Mouse (Mus musculus): ENCODE data around the gene Pef1. TPM values are rescaled to one million over a fixed set of nuclear protein-coding genes. Genes with fewer than 3 reads are reported as not detected.

Gene Pef1
- total RNA-seq, 1 experiment from 2014 or later = 15.4 TPM

DNA sequence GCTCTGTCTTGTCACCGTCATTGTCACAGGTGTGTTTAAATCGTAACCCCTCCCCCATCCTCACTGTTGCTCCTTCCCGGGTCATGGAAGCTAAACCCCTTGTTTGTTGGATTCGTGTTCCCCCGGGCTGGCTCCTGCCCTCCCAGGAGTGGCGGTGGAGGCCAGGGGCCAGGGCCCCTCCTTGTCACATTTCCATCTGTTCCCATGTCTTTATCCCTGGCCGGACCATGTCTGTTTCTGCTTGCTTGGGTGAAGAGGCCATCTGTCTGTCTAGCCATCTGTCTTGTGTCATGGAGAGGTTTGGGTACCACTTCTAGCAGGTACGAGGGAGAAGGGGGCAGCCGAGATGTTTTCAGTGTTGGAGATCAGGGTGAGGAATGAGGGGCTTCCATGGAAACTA is 20.1 kb upstream of the Pef1 start:
- no peak for ATAC-seq (replicated peaks in 1 of 2; ENCODE audit: insufficient read depth in 1 of 2, low FRiP score in 2 of 2, low TSS enrichment in 1 of 2, low read depth in 1 of 2, poor library complexity in 2 of 2, severe bottlenecking in 2 of 2)

DNA sequence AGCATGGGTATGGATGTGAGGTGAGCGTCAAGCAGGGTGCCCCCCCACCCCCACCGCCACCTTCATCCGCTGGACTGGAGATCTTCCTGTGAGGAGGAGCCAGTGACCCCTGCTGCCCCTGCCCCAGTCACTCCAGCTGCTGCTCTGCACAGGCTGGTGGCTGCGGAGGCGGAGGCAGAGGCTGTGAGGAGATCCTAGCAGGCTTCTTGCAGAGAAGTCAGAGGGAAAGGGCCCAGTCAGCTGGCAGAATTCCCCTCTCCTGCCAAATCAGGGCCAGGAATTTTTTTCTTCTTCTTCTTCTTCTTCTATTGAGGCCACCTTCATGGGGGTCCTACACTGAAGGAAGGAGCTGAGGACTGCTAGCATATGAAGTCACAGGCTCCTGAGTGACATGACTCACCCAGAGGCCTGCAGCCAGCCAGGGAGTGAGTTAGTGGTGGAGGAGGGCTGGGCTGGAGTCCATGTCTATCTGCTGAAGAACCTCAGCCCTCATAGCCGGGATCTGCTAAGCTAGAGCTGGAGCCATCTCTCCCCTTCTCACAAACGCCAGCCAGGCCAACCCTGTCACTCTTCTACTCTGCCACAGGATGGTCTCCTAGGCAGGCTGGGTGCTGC is 17.9 kb upstream of the Pef1 start:
- no peak for ATAC-seq (replicated peaks in 1 of 2; ENCODE audit: insufficient read depth in 1 of 2, low FRiP score in 2 of 2, low TSS enrichment in 1 of 2, low read depth in 1 of 2, poor library complexity in 2 of 2, severe bottlenecking in 2 of 2)

DNA sequence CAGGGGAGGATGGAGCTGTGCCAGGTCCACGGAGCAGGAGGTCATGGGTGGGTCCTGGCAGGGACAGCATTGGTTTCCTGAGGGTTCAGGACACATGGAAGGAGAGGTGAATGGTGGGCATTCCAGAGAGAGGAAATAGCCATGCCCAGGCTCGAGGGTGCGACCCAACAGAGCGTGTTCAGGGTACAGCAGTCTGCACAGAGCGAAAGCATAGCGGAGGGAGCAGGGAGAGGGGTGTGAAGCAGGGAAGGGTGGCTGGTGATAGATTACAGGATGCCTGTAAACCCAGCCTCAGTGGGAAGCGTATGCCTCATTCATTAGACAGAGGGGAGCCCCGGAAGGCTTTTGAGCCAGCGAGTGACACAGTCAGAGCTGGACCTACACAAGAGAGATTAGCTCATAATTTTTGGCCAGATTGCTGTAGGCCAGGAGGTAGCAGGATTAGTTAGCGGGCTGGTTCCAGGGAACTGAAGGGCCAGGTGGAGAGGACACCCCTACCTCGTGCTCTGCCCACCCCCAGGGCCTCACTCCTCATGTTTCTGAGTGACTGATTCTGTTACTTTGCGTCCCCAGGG is 17.0 kb upstream of the Pef1 start:
- no peak for ATAC-seq (replicated peaks in 1 of 2; ENCODE audit: insufficient read depth in 1 of 2, low FRiP score in 2 of 2, low TSS enrichment in 1 of 2, low read depth in 1 of 2, poor library complexity in 2 of 2, severe bottlenecking in 2 of 2)

DNA sequence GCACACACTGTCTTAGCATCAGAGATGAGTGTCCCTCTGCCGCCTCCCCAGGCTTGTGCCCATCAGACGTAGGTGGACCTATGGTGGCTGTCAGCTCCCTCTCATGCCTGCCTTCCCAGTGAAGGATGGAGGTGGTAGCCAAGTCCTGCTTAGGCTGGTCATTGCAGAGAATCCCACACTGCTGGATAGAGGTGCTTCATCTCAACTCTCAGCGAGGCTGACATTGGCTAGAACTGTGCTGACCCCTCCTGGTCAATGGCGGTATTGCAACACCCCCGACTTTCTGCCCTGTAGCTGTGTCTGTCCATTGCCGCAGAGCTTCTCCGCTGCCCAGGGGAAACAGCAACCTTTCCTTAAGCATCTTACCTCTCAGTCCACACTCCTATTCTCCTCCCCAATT is 15.1 kb upstream of the Pef1 start:
- peak; percentile 74 to 83 for ATAC-seq (replicated peaks in 1 of 2; ENCODE audit: insufficient read depth in 1 of 2, low FRiP score in 2 of 2, low TSS enrichment in 1 of 2, low read depth in 1 of 2, poor library complexity in 2 of 2, severe bottlenecking in 2 of 2)

DNA sequence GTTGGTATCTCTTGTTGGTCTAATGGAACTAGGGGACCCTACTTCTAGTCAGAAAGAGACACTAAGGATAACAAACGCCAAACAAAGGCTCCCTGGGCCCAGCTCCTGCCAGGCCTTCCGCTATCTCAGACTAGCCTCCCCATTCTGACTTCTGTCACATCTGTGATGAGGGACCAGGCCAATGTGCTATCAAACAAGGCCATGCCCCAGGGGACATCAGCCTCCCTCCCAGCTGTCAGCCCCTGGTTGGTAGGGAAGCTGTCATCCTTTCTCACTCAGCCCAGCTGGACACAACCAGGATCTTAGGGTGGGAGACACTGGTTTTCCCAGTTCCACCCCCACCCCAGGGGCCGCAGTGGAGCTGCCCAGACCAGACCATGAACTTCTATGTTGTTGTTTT is 7.2 kb upstream of the Pef1 start:
- ATAC-seq (replicated peaks in 1 of 2; ENCODE audit: insufficient read depth in 1 of 2, low FRiP score in 2 of 2, low TSS enrichment in 1 of 2, low read depth in 1 of 2, poor library complexity in 2 of 2, severe bottlenecking in 2 of 2) = no peak

DNA sequence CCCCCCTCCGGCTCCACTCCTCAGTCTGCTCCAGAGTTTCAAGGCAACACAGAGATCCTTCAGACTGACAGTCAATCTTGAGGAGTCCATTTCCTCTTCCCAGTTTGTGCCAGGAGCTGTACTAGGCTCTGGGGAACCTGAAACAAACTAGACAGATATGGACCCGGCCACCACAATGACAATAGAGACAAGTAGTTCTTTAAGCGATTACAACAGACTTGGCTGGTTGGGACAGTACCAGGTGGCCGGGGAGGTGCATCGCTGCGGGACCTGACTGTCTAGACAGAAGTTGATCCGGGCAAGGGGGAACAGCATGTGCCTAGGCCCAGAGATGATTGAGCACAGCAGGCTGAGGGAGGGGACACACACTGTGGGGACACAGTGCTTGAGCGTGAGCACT is 1.2 kb upstream of the Pef1 start:
- no peak for ATAC-seq (replicated peaks in 1 of 2; ENCODE audit: insufficient read depth in 1 of 2, low FRiP score in 2 of 2, low TSS enrichment in 1 of 2, low read depth in 1 of 2, poor library complexity in 2 of 2, severe bottlenecking in 2 of 2)

DNA sequence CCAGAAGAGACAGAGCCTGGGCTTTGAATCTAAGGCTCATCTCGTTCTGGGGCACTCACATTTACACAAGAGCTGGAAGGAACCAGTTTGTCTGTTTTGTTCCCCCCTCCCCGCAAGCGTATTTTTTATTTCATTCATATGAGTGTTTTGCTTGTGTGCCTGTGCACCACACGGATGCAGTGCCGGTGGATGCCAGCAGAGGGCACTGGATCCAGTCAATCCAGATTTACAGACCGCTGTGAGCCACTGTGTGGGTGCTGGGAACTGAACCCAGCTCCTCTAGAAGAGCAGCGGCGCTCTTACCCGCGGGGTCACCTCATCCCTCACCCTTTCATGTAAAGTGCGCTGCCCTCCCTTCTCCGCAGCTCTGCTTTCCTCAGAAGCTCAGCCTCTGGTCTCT is 1.3 kb downstream of the Pef1 start:
- ATAC-seq (replicated peaks in 1 of 2; ENCODE audit: insufficient read depth in 1 of 2, low FRiP score in 2 of 2, low TSS enrichment in 1 of 2, low read depth in 1 of 2, poor library complexity in 2 of 2, severe bottlenecking in 2 of 2) = no peak

DNA sequence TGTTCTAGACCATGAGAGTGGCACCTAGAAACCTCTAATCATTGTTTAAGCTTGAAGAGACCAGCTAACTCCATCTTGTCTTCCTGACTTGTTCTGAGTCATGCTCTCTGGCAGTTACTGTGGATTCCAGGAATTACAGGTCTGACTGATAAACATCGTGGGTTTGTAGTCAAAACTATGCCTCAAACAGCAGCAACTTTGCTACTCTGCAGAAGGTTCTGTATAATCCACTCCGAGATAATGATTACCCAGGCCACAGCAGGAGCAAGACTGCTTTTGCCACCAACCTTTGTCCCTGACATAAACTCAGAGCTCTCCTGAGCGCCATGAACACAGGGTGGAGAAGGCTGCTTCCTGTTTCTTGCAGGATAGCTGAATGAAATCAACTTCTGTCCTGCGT is 2.2 kb downstream of the Pef1 start:
- ATAC-seq (replicated peaks in 1 of 2; ENCODE audit: insufficient read depth in 1 of 2, low FRiP score in 2 of 2, low TSS enrichment in 1 of 2, low read depth in 1 of 2, poor library complexity in 2 of 2, severe bottlenecking in 2 of 2) = no peak

DNA sequence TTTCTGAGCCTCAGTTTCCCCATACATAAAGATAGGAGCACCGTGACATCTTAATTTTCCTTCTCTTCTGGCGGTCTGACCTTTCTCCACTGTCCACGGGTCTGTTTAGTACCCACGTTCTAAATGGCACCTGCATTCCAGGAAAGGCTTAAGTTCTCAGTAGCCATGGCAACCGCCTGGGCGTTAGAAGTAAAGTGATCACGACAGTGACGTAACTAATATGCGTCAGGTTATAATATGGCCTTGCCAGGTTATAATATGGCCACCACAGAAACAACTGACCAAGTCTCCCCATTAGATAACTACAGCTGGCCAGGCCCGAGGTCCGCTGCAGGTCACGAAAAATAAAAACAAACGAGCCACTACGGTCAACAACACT is 4.7 kb downstream of the Pef1 start:
- peak; percentile 59 to 67 for ATAC-seq (replicated peaks in 1 of 2; ENCODE audit: insufficient read depth in 1 of 2, low FRiP score in 2 of 2, low TSS enrichment in 1 of 2, low read depth in 1 of 2, poor library complexity in 2 of 2, severe bottlenecking in 2 of 2)

DNA sequence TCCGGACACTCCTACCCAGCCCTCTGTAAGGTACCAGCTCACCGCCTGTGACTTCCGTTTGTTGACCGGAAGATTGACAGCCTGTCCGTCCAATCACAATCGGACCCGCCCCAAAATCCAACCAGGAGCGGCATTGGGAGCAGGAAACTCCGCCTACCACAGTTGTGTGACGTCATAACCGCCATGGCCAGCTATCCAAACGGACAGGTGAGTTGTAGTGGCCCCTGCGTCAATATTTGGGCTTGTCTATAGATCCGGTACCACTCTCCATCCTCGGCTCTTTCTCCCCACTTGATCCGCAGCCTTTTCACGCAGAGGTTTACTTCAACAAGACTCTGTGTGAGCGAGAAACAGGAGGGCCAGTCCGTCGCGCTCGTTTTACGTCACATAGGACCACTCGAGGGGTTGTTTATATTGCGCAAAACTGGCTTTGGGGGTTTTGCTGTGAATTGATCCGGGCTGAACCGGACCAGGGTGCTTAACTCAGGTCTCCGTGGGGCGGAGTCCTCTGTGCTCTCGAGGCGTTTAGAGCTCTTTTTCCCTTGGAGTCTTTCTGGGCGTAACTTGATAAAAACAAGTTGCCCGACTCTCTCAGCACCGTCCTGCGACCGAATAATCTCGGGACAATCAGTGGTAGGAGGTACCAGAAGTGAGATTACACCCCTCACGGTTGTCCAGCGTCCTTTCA is 5.2 kb downstream of the Pef1 start:
- ATAC-seq (replicated peaks in 1 of 2; ENCODE audit: insufficient read depth in 1 of 2, low FRiP score in 2 of 2, low TSS enrichment in 1 of 2, low read depth in 1 of 2, poor library complexity in 2 of 2, severe bottlenecking in 2 of 2) = peak; percentile 93 to 95

DNA sequence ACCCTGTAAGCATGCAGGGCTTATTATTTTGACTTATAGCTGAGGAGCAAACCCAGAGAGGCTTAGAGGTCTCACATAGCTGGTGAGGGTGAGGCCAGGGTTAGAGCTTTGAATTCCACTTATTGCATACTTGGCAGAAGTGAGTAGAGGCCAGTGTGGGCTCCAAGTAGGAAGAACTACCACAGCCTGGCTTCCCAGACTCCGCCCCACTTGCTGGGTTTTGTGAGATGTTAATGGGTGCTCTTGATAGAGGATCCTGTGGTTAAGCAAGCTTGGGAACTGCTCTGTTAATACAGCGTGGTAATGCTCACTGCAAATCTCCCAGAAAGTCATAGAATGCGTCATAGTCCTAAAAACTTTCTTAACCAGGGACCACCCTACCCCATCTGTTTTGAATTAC is 6.6 kb downstream of the Pef1 start:
- ATAC-seq (replicated peaks in 1 of 2; ENCODE audit: insufficient read depth in 1 of 2, low FRiP score in 2 of 2, low TSS enrichment in 1 of 2, low read depth in 1 of 2, poor library complexity in 2 of 2, severe bottlenecking in 2 of 2) = no peak

DNA sequence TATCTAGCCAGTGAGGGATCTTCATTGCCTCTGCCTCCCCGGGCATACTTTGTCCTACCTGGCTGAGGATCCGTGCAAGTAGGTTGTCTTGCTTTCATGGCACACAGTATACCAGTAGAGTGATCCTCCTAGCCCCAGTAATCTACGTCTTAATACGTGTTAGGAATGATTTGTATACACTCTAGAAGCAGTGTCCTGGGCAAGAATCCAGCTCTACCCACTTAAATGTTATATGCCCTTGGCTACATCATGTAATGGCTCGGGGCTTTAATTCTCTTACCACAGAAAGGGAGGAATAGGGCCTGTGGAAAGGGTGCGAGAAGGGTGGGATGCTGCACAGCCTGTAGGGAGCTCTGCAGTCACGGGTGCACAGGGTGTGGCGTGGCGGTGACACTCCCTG is 7.3 kb downstream of the Pef1 start:
- no peak for ATAC-seq (replicated peaks in 1 of 2; ENCODE audit: insufficient read depth in 1 of 2, low FRiP score in 2 of 2, low TSS enrichment in 1 of 2, low read depth in 1 of 2, poor library complexity in 2 of 2, severe bottlenecking in 2 of 2)

DNA sequence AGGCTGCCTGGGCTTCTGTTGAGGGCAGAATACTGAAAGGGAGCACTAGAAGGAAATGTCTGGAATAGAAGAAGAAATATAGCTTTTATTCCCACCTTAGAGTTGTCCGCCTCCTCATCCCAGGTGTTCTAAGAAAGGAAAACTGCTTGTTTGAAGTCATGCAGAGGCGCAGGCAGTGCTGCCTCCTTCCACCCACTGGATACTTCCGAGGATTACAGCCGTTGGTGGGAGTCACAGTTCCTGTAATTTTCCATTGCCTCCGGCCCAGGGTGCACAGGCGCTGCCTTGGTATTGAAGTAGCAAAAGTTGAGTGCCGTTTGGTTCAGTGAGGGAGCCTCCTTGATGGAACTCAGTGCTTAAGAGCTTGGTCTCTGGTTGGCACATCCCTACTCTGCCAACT is 7.7 kb downstream of the Pef1 start:
- no peak for ATAC-seq (replicated peaks in 1 of 2; ENCODE audit: insufficient read depth in 1 of 2, low FRiP score in 2 of 2, low TSS enrichment in 1 of 2, low read depth in 1 of 2, poor library complexity in 2 of 2, severe bottlenecking in 2 of 2)

DNA sequence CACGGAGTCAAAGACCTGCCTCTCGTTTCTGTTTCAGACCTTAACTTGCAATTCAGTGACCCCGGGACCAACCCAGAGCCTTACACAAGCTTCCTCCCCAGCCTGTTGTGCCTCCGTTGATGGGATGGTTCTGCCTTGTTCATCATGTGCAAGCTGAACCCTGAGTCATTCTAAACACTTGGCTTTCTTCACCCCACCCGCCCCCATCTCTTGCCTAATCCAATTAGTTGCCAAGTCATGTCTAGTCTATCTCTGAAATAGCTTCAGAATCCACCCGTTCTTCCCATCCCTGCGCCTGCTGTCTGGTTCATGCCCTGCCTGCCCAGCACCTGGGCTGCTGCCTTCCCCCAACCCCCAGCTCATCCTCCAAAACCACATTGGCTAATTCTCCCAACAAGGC is 9.9 kb downstream of the Pef1 start:
- peak in 1 of 2 experiments; percentile 38; a peak in 1 of 4 replicates for ATAC-seq (replicated peaks in 1 of 2; ENCODE audit: insufficient read depth in 1 of 2, low FRiP score in 2 of 2, low TSS enrichment in 1 of 2, low read depth in 1 of 2, poor library complexity in 2 of 2, severe bottlenecking in 2 of 2)

DNA sequence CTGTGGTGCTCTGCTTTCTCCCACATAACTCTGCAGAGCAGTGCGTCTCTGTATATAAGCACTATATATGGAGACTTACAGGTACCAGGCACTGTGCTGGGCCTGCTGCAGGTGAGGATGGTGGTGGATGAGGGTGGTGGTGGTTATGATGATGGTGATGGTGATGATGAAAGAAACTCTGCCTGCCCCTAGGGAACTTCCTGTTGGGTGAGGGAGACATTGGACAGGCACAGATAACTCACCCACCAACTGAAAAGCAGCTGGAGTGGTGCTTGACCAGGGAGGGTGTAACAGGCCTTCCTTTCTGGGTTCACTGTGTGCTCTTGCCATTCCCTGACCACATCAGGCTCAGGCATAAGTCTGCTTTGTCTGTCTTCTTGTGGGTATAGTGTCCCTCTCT is 10.4 kb downstream of the Pef1 start:
- ATAC-seq (replicated peaks in 1 of 2; ENCODE audit: insufficient read depth in 1 of 2, low FRiP score in 2 of 2, low TSS enrichment in 1 of 2, low read depth in 1 of 2, poor library complexity in 2 of 2, severe bottlenecking in 2 of 2) = peak in 1 of 2 experiments; percentile 20; a peak in 1 of 4 replicates

DNA sequence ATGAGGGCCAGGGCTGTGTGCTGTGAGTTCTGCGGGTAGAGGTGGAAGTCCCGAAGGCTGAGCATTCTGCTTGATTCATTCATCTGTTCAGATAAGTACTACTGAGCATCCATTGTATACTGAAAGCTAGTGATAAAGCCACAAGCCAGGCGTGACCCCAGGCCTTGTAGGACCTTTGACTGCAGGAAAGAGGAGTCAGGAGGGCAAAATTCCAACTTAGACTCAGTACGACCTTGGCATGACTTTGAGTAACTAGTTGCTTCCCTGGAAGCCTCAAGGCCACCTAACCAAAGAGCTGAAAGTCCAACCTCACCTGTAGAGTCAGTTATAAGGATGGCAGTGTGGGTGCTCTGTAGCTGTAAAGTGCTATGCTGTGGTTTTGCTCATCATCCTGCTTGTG is 18.4 kb downstream of the Pef1 start:
- ATAC-seq (replicated peaks in 1 of 2; ENCODE audit: insufficient read depth in 1 of 2, low FRiP score in 2 of 2, low TSS enrichment in 1 of 2, low read depth in 1 of 2, poor library complexity in 2 of 2, severe bottlenecking in 2 of 2) = no peak

DNA sequence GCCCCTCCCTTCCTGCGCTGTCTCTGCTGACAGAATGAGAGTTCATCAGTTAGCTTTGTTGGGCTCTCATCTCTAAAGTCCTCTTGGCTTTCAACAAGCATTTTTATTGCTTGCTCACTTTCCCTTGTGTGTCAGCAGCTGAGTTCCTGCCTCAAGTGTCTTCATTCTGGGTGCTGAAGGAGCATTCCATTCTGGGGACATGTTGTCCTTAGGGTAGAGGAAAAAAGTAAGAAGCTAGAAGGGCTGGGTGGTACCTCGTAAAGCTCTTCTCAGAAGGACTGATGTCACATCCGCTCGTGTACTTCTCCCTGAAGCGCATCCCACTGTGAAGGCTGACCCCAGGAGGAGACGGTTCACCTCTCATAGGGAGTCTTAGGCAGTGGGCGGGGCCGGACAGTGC is 19.2 kb downstream of the Pef1 start:
- no peak for ATAC-seq (replicated peaks in 1 of 2; ENCODE audit: insufficient read depth in 1 of 2, low FRiP score in 2 of 2, low TSS enrichment in 1 of 2, low read depth in 1 of 2, poor library complexity in 2 of 2, severe bottlenecking in 2 of 2)

DNA sequence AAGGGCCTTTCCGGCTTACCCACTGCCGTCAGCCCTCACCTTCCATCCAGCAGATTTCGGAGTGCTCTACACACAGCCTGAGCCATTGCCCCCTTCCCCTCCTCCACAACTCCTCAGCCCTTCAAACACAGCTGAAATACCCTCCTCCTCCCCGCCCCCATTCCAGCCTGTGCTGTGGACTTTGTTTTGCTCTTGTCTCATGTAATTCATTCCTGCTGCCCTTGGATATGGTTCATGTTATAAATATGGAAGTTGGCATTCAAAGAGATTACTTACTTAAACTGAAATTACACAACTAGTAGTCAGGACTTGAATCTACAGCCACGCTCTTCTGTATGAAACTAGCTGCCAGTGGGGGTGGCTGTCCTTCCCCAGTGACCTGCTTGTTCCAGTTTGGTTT is 20.7 kb downstream of the Pef1 start:
- ATAC-seq (replicated peaks in 1 of 2; ENCODE audit: insufficient read depth in 1 of 2, low FRiP score in 2 of 2, low TSS enrichment in 1 of 2, low read depth in 1 of 2, poor library complexity in 2 of 2, severe bottlenecking in 2 of 2) = no peak

DNA sequence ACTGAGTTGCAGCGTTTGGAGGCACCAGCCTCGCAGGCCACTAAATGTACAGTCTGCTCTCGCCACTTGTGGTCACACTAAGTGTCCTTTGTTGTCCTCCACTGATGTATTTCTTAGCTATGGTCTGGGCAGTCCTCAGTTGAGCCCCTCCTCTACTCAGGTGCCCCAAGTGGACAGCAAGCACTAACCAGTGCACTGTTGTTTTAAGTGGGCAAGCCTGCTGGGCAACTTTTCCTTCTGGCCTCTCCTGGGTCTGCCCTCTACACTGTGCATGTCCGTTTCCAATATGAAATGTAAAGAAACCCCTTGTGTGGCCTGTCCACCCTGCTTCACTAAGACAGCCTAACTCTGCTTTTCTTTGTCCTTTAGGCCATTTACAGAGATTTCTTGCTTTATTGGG is 21.8 kb downstream of the Pef1 start:
- ATAC-seq (replicated peaks in 1 of 2; ENCODE audit: insufficient read depth in 1 of 2, low FRiP score in 2 of 2, low TSS enrichment in 1 of 2, low read depth in 1 of 2, poor library complexity in 2 of 2, severe bottlenecking in 2 of 2) = no peak

All from hematopoietic stem cell, adult 5-6 weeks (primary cell).